Mouse (Mus musculus): ENCODE measurements around the gene Pros1. TPM values are rescaled to one million over a fixed set of nuclear protein-coding genes. Genes with fewer than 3 reads are reported as not detected.

Gene Pros1
- polyA plus RNA-seq, 1 experiment from 2014 or later, result 16.7 TPM

- Histone ChIP-seq H3K4me1 (replicated peaks) (peaks cover 13% of the 10 kb centered on the region), H3K4me3 (peak within 1 kb of the TSS; percentile 80), H3K9me3 (no peaks in the 10 kb centered on the region), H3K27me3 (ENCODE audit: insufficient read depth, poor library complexity, severe bottlenecking) (no peaks in the 10 kb centered on the region), H3K36me3 (no peaks in the 10 kb centered on the region), H3K27ac (peak within 1 kb of the TSS; percentile 89)
- peak; percentile 94 for DNase-seq (ENCODE audit: low spot score)
- WGBS, result under 1% methylated on average over 52 of the region's 52 CpGs
Measured at GRCm38 (mm10) chr16:62846498-62847312, 7.4 kb upstream of the Pros1 start, which contains the start of gene Arl13b. TSS of gene Arl13b (minus strand) at chr16:62847040.

GRCm38 (mm10) chr16:62852464-62853252 is 1.4 kb upstream of the Pros1 start:
- no peak overlapping the region for H3K4me3 ChIP-seq
- no peaks in the 10 kb centered on the region for H3K27me3 ChIP-seq (ENCODE audit: insufficient read depth, poor library complexity, severe bottlenecking)
- DNase-seq (ENCODE audit: low spot score), result no peak

GRCm38 (mm10) chr16:62853611-62854126 is 438 bp upstream of the Pros1 start:
- no peaks in the 10 kb centered on the region for H3K36me3 ChIP-seq
- DNase-seq (ENCODE audit: low spot score), result peak; percentile 9
- H3K27ac ChIP-seq, result peak overlapping the region; percentile 91
- peak overlapping the region; percentile 68 for H3K4me3 ChIP-seq
- 18% methylated on average over 3 of the region's 3 CpGs for WGBS
- H3K9me3 ChIP-seq, result no peaks in the 10 kb centered on the region
- peaks cover 14% of the 10 kb centered on the region; the same call in 1 of the 2 replicates for H3K4me1 ChIP-seq (replicated peaks)
- H3K27me3 ChIP-seq (ENCODE audit: insufficient read depth, poor library complexity, severe bottlenecking), result no peaks in the 10 kb centered on the region

More at GRCm38 (mm10) chr16:62852464-62853252, 1.4 kb upstream of the Pros1 start:
- Histone ChIP-seq H3K9me3 (no peaks in the 10 kb centered on the region), H3K27ac (no peak overlapping the region), H3K4me1 (replicated peaks) (peaks cover 14% of the 10 kb centered on the region; the same call in 1 of the 2 replicates), H3K36me3 (no peaks in the 10 kb centered on the region)
- WGBS, result 79% methylated on average over 3 of the region's 3 CpGs

GRCm38 (mm10) chr16:62855385-62855784 is 1.3 kb downstream of the Pros1 start:
- peak; percentile 13 for DNase-seq (ENCODE audit: low spot score)
- H3K36me3 ChIP-seq, result no peaks in the 10 kb centered on the region
- H3K27me3 ChIP-seq (ENCODE audit: insufficient read depth, poor library complexity, severe bottlenecking), result no peaks in the 10 kb centered on the region
- H3K4me1 ChIP-seq (replicated peaks), result peaks cover 14% of the 10 kb centered on the region; the same call in 1 of the 2 replicates
- 73% methylated on average over 6 of the region's 6 CpGs for WGBS
- no peaks in the 10 kb centered on the region for H3K9me3 ChIP-seq
- H3K27ac ChIP-seq, result no peak overlapping the region
- H3K4me3 ChIP-seq, result 0 out of 2 replicates have a peak overlapping the region, but pooled peaks have one; percentile 68

- Histone ChIP-seq H3K27ac (no peak overlapping the region), H3K27me3 (ENCODE audit: insufficient read depth, poor library complexity, severe bottlenecking) (no peaks in the 10 kb centered on the region), H3K4me1 (replicated peaks) (peaks cover 14% of the 10 kb centered on the region; the same call in 1 of the 2 replicates), H3K9me3 (no peaks in the 10 kb centered on the region), H3K4me3 (no peak overlapping the region), H3K36me3 (no peaks in the 10 kb centered on the region)
- DNase-seq (ENCODE audit: low spot score), result no peak
- WGBS, result 87% methylated on average over 2 of the region's 2 CpGs
Measured at GRCm38 (mm10) chr16:62856273-62856672, 2.2 kb downstream of the Pros1 start.

- WGBS, result 95% methylated on average over 2 of the region's 2 CpGs
Measured at GRCm38 (mm10) chr16:62857498-62857897, 3.4 kb downstream of the Pros1 start.

GRCm38 (mm10) chr16:62858018-62858417 is 3.9 kb downstream of the Pros1 start:
- DNase-seq (ENCODE audit: low spot score), result no peak
- Histone ChIP-seq H3K27me3 (ENCODE audit: insufficient read depth, poor library complexity, severe bottlenecking) (no peaks in the 10 kb centered on the region), H3K4me3 (no peak overlapping the region), H3K27ac (no peak overlapping the region), H3K4me1 (replicated peaks) (peaks cover 14% of the 10 kb centered on the region; the same call in 1 of the 2 replicates), H3K36me3 (no peaks in the 10 kb centered on the region), H3K9me3 (no peaks in the 10 kb centered on the region)
- 89% methylated on average over 1 of the region's 1 CpGs for WGBS

More at GRCm38 (mm10) chr16:62857498-62857897, 3.4 kb downstream of the Pros1 start:
- Histone ChIP-seq H3K27ac (no peak overlapping the region), H3K9me3 (no peaks in the 10 kb centered on the region), H3K4me3 (no peak overlapping the region), H3K27me3 (ENCODE audit: insufficient read depth, poor library complexity, severe bottlenecking) (no peaks in the 10 kb centered on the region), H3K36me3 (no peaks in the 10 kb centered on the region), H3K4me1 (replicated peaks) (peaks cover 14% of the 10 kb centered on the region; the same call in 1 of the 2 replicates)
- no peak for DNase-seq (ENCODE audit: low spot score)

- no peaks in the 10 kb centered on the region for H3K9me3 ChIP-seq
- 0 out of 2 replicates have a peak, but pooled peaks cover 3% of the 10 kb centered on the region for H3K4me1 ChIP-seq (replicated peaks)
- DNase-seq (ENCODE audit: low spot score), result no peak
- H3K36me3 ChIP-seq, result no peaks in the 10 kb centered on the region
- no peak overlapping the region for H3K4me3 ChIP-seq
- no peaks in the 10 kb centered on the region for H3K27me3 ChIP-seq (ENCODE audit: insufficient read depth, poor library complexity, severe bottlenecking)
- H3K27ac ChIP-seq, result no peak overlapping the region
- 83% methylated on average over 1 of the region's 1 CpGs for WGBS
Measured at GRCm38 (mm10) chr16:62860140-62860539, 6.0 kb downstream of the Pros1 start.

GRCm38 (mm10) chr16:62861455-62861854 is 7.3 kb downstream of the Pros1 start:
- WGBS, result 69% methylated on average over 6 of the region's 6 CpGs
- Histone ChIP-seq H3K4me3 (no peak overlapping the region), H3K36me3 (no peaks in the 10 kb centered on the region), H3K27ac (no peak overlapping the region), H3K4me1 (replicated peaks) (no peaks in the 10 kb centered on the region), H3K9me3 (no peaks in the 10 kb centered on the region), H3K27me3 (ENCODE audit: insufficient read depth, poor library complexity, severe bottlenecking) (no peaks in the 10 kb centered on the region)
- no peak for DNase-seq (ENCODE audit: low spot score)

GRCm38 (mm10) chr16:62872688-62873117 is 18.6 kb downstream of the Pros1 start:
- no peaks in the 10 kb centered on the region for H3K4me1 ChIP-seq (replicated peaks)
- peaks cover 11% of the 10 kb centered on the region; the same call in 1 of the 2 replicates for H3K9me3 ChIP-seq
- no peak overlapping the region for H3K27ac ChIP-seq
- H3K27me3 ChIP-seq (ENCODE audit: insufficient read depth, poor library complexity, severe bottlenecking), result no peaks in the 10 kb centered on the region
- WGBS, result 72% methylated on average over 5 of the region's 5 CpGs
- no peak for DNase-seq (ENCODE audit: low spot score)
- H3K4me3 ChIP-seq, result no peak overlapping the region
- H3K36me3 ChIP-seq, result no peaks in the 10 kb centered on the region

- DNase-seq (ENCODE audit: low spot score), result no peak
- peaks cover 11% of the 10 kb centered on the region; the same call in 1 of the 2 replicates for H3K9me3 ChIP-seq
- no peak overlapping the region for H3K4me3 ChIP-seq
- WGBS, result 71% methylated on average over 4 of the region's 4 CpGs
- H3K4me1 ChIP-seq (replicated peaks), result no peaks in the 10 kb centered on the region
- no peaks in the 10 kb centered on the region for H3K36me3 ChIP-seq
- H3K27me3 ChIP-seq (ENCODE audit: insufficient read depth, poor library complexity, severe bottlenecking), result no peaks in the 10 kb centered on the region
- no peak overlapping the region for H3K27ac ChIP-seq
Measured at GRCm38 (mm10) chr16:62873180-62873579, 19.1 kb downstream of the Pros1 start.

GRCm38 (mm10) chr16:62874065-62874464 is 20.0 kb downstream of the Pros1 start:
- 83% methylated on average over 6 of the region's 6 CpGs for WGBS
- Histone ChIP-seq H3K27ac (no peak overlapping the region), H3K36me3 (no peaks in the 10 kb centered on the region), H3K27me3 (ENCODE audit: insufficient read depth, poor library complexity, severe bottlenecking) (no peaks in the 10 kb centered on the region), H3K9me3 (peaks cover 11% of the 10 kb centered on the region; the same call in 1 of the 2 replicates), H3K4me1 (replicated peaks) (no peaks in the 10 kb centered on the region), H3K4me3 (no peak overlapping the region)
- DNase-seq (ENCODE audit: low spot score), result no peak

Data from hindbrain, embryonic 10.5 days (tissue).